Mouse (Mus musculus) heart, postnatal 0 days (tissue): ENCODE measurements around the gene Slc5a3. TPM values are rescaled to one million over a fixed set of nuclear protein-coding genes. Genes with fewer than 3 reads are reported as not detected.
A peak's percentile ranks its signal among the peaks of the same experiment; 100 is the strongest.

Experiments
- ATAC-seq: fragments of 200-750 bp; cut with Nextera tagmentation; 2 replicates; pipeline ENCODE4 v1.8.0; 2017; ENCODE audit warnings: low read depth, moderate number of reproducible peaks, moderate library complexity; ENCODE audit not compliant: insufficient read depth
- DNase-seq: peaks from one replicate; pipeline ENCODE4 v3.0.0-alpha.2; 2016; ENCODE audit warnings: low spot score
- H3K27ac ChIP-seq: fragments of 300-500 bp; sonication (generic); 2 replicates; pipeline ENCODE4 v1.5.1; 2014; ENCODE audit warnings: low read depth, mild to moderate bottlenecking
- H3K27me3 ChIP-seq: fragments of 300-500 bp; sonication (generic); 2 replicates; pipeline ENCODE4 v1.6.1; 2014; ENCODE audit warnings: low read length, mixed read lengths; ENCODE audit not compliant: control insufficient read depth, insufficient read depth
- H3K36me3 ChIP-seq: fragments of 300-500 bp; sonication (generic); replicated peaks from 2 replicates; pipeline ENCODE4 v1.6.1; 2014; ENCODE audit warnings: low read length, mixed read lengths; ENCODE audit not compliant: control insufficient read depth, insufficient read depth
- H3K4me1 ChIP-seq: fragments of 300-500 bp; sonication (generic); 2 replicates; pipeline ENCODE4 v1.6.1; 2014; ENCODE audit warnings: antibody characterized with exemption; ENCODE audit not compliant: control insufficient read depth, insufficient read depth
- H3K4me2 ChIP-seq: fragments of 300-500 bp; sonication (generic); 2 replicates; pipeline ENCODE4 v1.6.1; 2014; ENCODE audit warnings: low read depth, mild to moderate bottlenecking, low read length, moderate library complexity
- H3K4me3 ChIP-seq: fragments of 300-500 bp; sonication (generic); 2 replicates; pipeline ENCODE4 v1.5.1; 2014; ENCODE audit warnings: low read depth, low read length
- H3K9ac ChIP-seq: fragments of 300-500 bp; sonication (generic); replicated peaks from 2 replicates; pipeline ENCODE4 v1.6.1; 2014; ENCODE audit warnings: low read depth, low read length, mixed read lengths
- H3K9me3 ChIP-seq: fragments of 300-500 bp; sonication (generic); replicated peaks from 2 replicates; pipeline ENCODE4 v1.6.1; 2016; ENCODE audit warnings: low read length; ENCODE audit not compliant: control insufficient read depth
- CTCF ChIP-seq: IDR thresholded peaks from 2 replicates; pipeline ENCODE4 v1.5.1; 2016; ENCODE audit warnings: antibody characterized with exemption, control low read depth, low read depth
- EP300 ChIP-seq: IDR thresholded peaks from 2 replicates; pipeline ENCODE4 v1.6.1; 2016; ENCODE audit warnings: antibody characterized with exemption, low read depth
- WGBS: fragments of 180-500 bp; shearing (Covaris S2); extraction: QIAGEN DNeasy Blood & Tissue Kit; methylation state at CpG from one replicate; pipeline ENCODE4 v1.1.7; 2014; 5-methylcytosine and 5-hydroxymethylcytosine counted together
- polyA plus RNA-seq: library from polyadenylated mRNA; unstranded; fragments of >200 nt; fragmentation: Nextera tagmentation; extraction: Ambion mirVana; gene quantifications from 2 replicates; pipeline ENCODE4 v1.2.1, GENCODE M21; 2015
- total RNA-seq: library from RNA; depleted of rRNA; stranded (reverse); fragments of >200 nt; gene quantifications from 2 replicates; pipeline ENCODE4 v1.2.3, GENCODE M21; 2014; ENCODE audit warnings: low replicate concordance

Gene Slc5a3
- total and polyA plus RNA-seq, 2 experiments from 2014 or later, result 1.5 to 13.9 TPM

GRCm38 (mm10) chr16:92114706-92115241, 56.7 kb downstream of the Slc5a3 start:
- peak overlapping the region; percentile 55 for H3K27ac ChIP-seq
- no peak overlapping the region for H3K4me3 ChIP-seq
- 56% methylated on average over 5 of the region's 5 CpGs for WGBS
- no peak for TF ChIP-seq EP300
- no peak for TF ChIP-seq CTCF
- H3K4me2 ChIP-seq, result no peak overlapping the region
- no peaks in the 10 kb centered on the region for H3K27me3 ChIP-seq
- DNase-seq, result peak; percentile 70
- no peak overlapping the region for H3K9ac ChIP-seq
- no peaks in the 10 kb centered on the region for H3K9me3 ChIP-seq
- ATAC-seq, result peak; percentile 78
- H3K36me3 ChIP-seq, result peaks cover 17% of the 10 kb centered on the region; the same call in 1 of the 2 replicates
- peaks cover 18% of the 10 kb centered on the region for H3K4me1 ChIP-seq

GRCm38 (mm10) chr16:92115611-92116421, 57.7 kb downstream of the Slc5a3 start:
- H3K27ac ChIP-seq, result 0 out of 2 replicates have a peak overlapping the region, but pooled peaks have one; percentile 55
- H3K4me1 ChIP-seq, result peaks cover 18% of the 10 kb centered on the region
- WGBS, result 53% methylated on average over 19 of the region's 20 CpGs
- no peak for ATAC-seq
- H3K9me3 ChIP-seq, result no peaks in the 10 kb centered on the region
- no peak overlapping the region for H3K4me2 ChIP-seq
- no peak overlapping the region for H3K9ac ChIP-seq
- TF ChIP-seq EP300 (no peak), CTCF (no peak)
- DNase-seq, result peak; percentile 22
- peaks cover 17% of the 10 kb centered on the region; the same call in 1 of the 2 replicates for H3K36me3 ChIP-seq
- no peak overlapping the region for H3K4me3 ChIP-seq
- no peaks in the 10 kb centered on the region for H3K27me3 ChIP-seq

GRCm38 (mm10) chr16:92117337-92118209, 59.5 kb downstream of the Slc5a3 start:
- TF ChIP-seq EP300, result no peak
- TF ChIP-seq CTCF, result no peak
- H3K9me3 ChIP-seq, result no peaks in the 10 kb centered on the region
- no peaks in the 10 kb centered on the region for H3K27me3 ChIP-seq
- H3K4me1 ChIP-seq, result peaks cover 18% of the 10 kb centered on the region
- H3K4me3 ChIP-seq, result no peak overlapping the region
- no peak overlapping the region for H3K9ac ChIP-seq
- no peak overlapping the region for H3K4me2 ChIP-seq
- DNase-seq (no peak), ATAC-seq (no peak; the same call in 1 of the 2 replicates)
- peaks cover 5% of the 10 kb centered on the region; the same call in 1 of the 2 replicates for H3K36me3 ChIP-seq
- WGBS, result 67% methylated on average over 9 of the region's 9 CpGs
- H3K27ac ChIP-seq, result no peak overlapping the region

GRCm38 (mm10) chr16:92119013-92119515, 60.9 kb downstream of the Slc5a3 start:
- no peak overlapping the region for H3K4me3 ChIP-seq
- TF ChIP-seq CTCF, result no peak
- no peak for TF ChIP-seq EP300
- DNase-seq, result no peak
- ATAC-seq, result no peak
- WGBS, result 59% methylated on average over 13 of the region's 13 CpGs
- H3K9me3 ChIP-seq, result no peaks in the 10 kb centered on the region
- H3K36me3 ChIP-seq, result no peaks in the 10 kb centered on the region
- no peak overlapping the region for H3K4me2 ChIP-seq
- peaks cover 18% of the 10 kb centered on the region for H3K4me1 ChIP-seq
- H3K27me3 ChIP-seq, result no peaks in the 10 kb centered on the region
- H3K27ac ChIP-seq, result no peak overlapping the region
- no peak overlapping the region for H3K9ac ChIP-seq

- Histone ChIP-seq H3K9ac (no peak overlapping the region), H3K27ac (no peak overlapping the region), H3K4me1 (peaks cover 5% of the 10 kb centered on the region; the same call in 1 of the 2 replicates), H3K4me2 (no peak overlapping the region), H3K4me3 (no peak overlapping the region), H3K27me3 (no peaks in the 10 kb centered on the region), H3K9me3 (peaks cover 10% of the 10 kb centered on the region), H3K36me3 (no peaks in the 10 kb centered on the region)
- DNase-seq (no peak), ATAC-seq (no peak)
- TF ChIP-seq EP300 (no peak), CTCF (no peak)
- 84% methylated on average over 17 of the region's 17 CpGs for WGBS
Measured at GRCm38 (mm10) chr16:92120899-92121531, 62.9 kb downstream of the Slc5a3 start.
